Mouse (Mus musculus) megakaryocyte, embryonic 14.5 days (primary cell): ENCODE measurements around the gene Pck2.

Experiments used
- FLI1 ChIP-seq: IDR thresholded peaks from 2 replicates; pipeline ENCODE4 v1.6.1; 2012; ENCODE audit warnings: low read length, inconsistent platforms, mixed read lengths
- GATA1 ChIP-seq: IDR thresholded peaks from 3 replicates; pipeline ENCODE4 v1.6.1; 2012; ENCODE audit warnings: mixed read lengths, low read length, inconsistent platforms, borderline replicate concordance

- TF ChIP-seq GATA1 (no peak), FLI1 (no peak)
These were observed 16.0 kb upstream of the Pck2 start for GRCm38 (mm10) chr14:55524062-55524461.
